In the genomic region with DNA sequence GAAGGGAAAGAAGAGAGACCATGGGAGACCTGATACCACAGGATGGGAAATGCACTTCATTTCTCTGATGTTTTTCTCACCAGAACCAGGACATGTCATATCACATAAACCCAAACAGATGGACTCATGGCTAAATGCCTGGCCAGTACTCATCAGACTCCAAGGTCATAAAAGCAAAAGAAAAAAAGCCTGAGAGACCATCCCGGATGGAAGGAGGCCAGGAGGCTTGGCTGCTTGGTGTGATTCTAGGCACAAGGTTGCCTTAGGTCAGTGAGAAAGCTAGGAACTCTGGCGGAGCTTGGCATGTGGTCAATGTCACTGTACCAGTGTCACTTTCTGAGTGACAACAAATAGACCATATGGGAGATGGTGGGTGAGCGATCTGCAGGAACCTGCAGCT, we compare ENCODE assay signal across 13 mouse cellular contexts. TPM values are rescaled to one million over a fixed set of nuclear protein-coding genes. Genes with fewer than 3 reads are reported as not detected.
A peak's percentile ranks its signal among the peaks of the same experiment; 100 is the strongest.
DNase-seq lines count a peak whose midpoint lies in the region; ATAC-seq and TF ChIP-seq lines count a peak whose summit lies in the region.
"Had no signal": no experiment of that assay in that cellular context is flagged by ENCODE, and none has a peak within 500 bp of the region (broad histone marks: within the 10 kb centered on the region; RNA-seq: fewer than 3 reads in every experiment).

No protein-coding gene starts in this region.

- no peak for ATAC-seq in heart, postnatal 0 days (ENCODE audit: insufficient read depth, low read depth)
- no peak for ATAC-seq in megakaryocyte, adult 5-6 weeks (ENCODE audit: poor library complexity, severe bottlenecking)

- no peaks in the 10 kb centered on the region for H3K27me3 ChIP-seq in heart, postnatal 0 days (ENCODE audit: control insufficient read depth, insufficient read depth, low read length)
- H3K27me3 ChIP-seq: limb, embryonic 15.5 days had no signal

- TF ChIP-seq EP300 in heart, postnatal 0 days (IDR thresholded peaks at IDR 0.05; ENCODE audit: low read depth) = no peak

- no peak for TF ChIP-seq POLR2A in lung, adult 2 months (IDR thresholded peaks at IDR 0.05; ENCODE audit: borderline replicate concordance, extremely low read depth, low read depth, low read length)

- no peak overlapping the region for H3K4me3 ChIP-seq in lung, adult 2 months (replicated peaks; ENCODE audit: extremely low read depth, low read depth, low read length)
- no peak overlapping the region for H3K4me3 ChIP-seq in heart, postnatal 0 days (ENCODE audit: low read depth, low read length)
- H3K4me3 ChIP-seq: layer of hippocampus, adult 2 months; limb, embryonic 15.5 days had no signal

- no peak overlapping the region for H3K27ac ChIP-seq in heart, postnatal 0 days (ENCODE audit: low read depth)
- H3K27ac ChIP-seq: layer of hippocampus, adult 2 months; limb, embryonic 15.5 days had no signal

- H3K36me3 ChIP-seq in heart, postnatal 0 days (replicated peaks; ENCODE audit: control insufficient read depth, insufficient read depth, low read length) = no peaks in the 10 kb centered on the region
- H3K36me3 ChIP-seq: limb, embryonic 15.5 days had no signal

- H3K9ac ChIP-seq in heart, postnatal 0 days (replicated peaks; ENCODE audit: low read depth, low read length) = no peak overlapping the region
- H3K9ac ChIP-seq: limb, embryonic 15.5 days had no signal

- no peak overlapping the region for H3K4me2 ChIP-seq in heart, postnatal 0 days (ENCODE audit: low read depth, low read length)
- H3K4me2 ChIP-seq: limb, embryonic 15.5 days had no signal

- no peaks in the 10 kb centered on the region for H3K4me1 ChIP-seq in lung, adult 2 months (ENCODE audit: control insufficient read depth, insufficient read depth, low read length)
- 0 out of 2 replicates have a peak, but pooled peaks cover 3% of the 10 kb centered on the region for H3K4me1 ChIP-seq in heart, postnatal 0 days (ENCODE audit: control insufficient read depth, insufficient read depth)
- H3K4me1 ChIP-seq: limb, embryonic 15.5 days had no signal

- H3K9me3 ChIP-seq in heart, postnatal 0 days (replicated peaks; ENCODE audit: control insufficient read depth, low read length) = no peaks in the 10 kb centered on the region
- H3K9me3 ChIP-seq: limb, embryonic 15.5 days had no signal

- no peak for TF ChIP-seq CTCF in lung, adult 2 months (IDR thresholded peaks at IDR 0.05; ENCODE audit: insufficient read depth, low read length)
- TF ChIP-seq CTCF in heart, postnatal 0 days (IDR thresholded peaks at IDR 0.05; ENCODE audit: low read depth) = no peak

- WGBS in lung, adult 2 months = 57% methylated on average over 3 of the region's 3 CpGs
- 43% methylated on average over 3 of the region's 3 CpGs for WGBS in heart, postnatal 0 days

- peak; percentile 18 for DNase-seq in cerebellum, adult 11-12 months
- DNase-seq in cerebellum, postnatal 36 days = no peak
- DNase-seq in lung, postnatal 14 days = peak; percentile 25
- DNase-seq in lung, adult 2 months = no peak
- peak; percentile 12 for DNase-seq in heart, postnatal 0 days (ENCODE audit: low spot score)
- DNase-seq in testis, postnatal 14 days (ENCODE audit: low spot score) = peak; percentile 35
- DNase-seq in B cell, adult 2 months = no peak

RNA-seq across cellular contexts. Expression of a gene that starts 9.1 kb away (rescaled TPM):
- 16.0 and 21.5 TPM in 2 replicates for polyA plus RNA-seq in lung, adult 2 months (2012; rRNA removed)
- total RNA-seq in heart, postnatal 0 days (2014; rRNA removed; ENCODE audit: low replicate concordance) = 10.1 and 12.6 TPM in 2 replicates
- 9.1 and 9.5 TPM in 2 replicates for polyA plus RNA-seq in heart, postnatal 0 days (2015; fragmentation: Nextera tagmentation; extraction: Ambion mirVana)
- total RNA-seq in megakaryocyte, adult 5-6 weeks (2015) = 7.3 and 8.7 TPM in 2 replicates
- total RNA-seq in megakaryocyte, adult 5-6 weeks (2017) = 4.2 and 5.0 TPM in 2 replicates

RNA-seq across cellular contexts. Expression of a gene that starts 29.1 kb away (rescaled TPM):
- polyA plus RNA-seq in lung, adult 2 months (2012; rRNA removed) = 935 TPM in 1 of 2 replicates, not detected in the other
- total RNA-seq in heart, postnatal 0 days (2014; rRNA removed; ENCODE audit: low replicate concordance) = not detected in 2 replicates
- polyA plus RNA-seq in heart, postnatal 0 days (2015; fragmentation: Nextera tagmentation; extraction: Ambion mirVana) = not detected in 2 replicates
- total RNA-seq in megakaryocyte, adult 5-6 weeks (2015) = not detected in 2 replicates
- not detected in 2 replicates for total RNA-seq in megakaryocyte, adult 5-6 weeks (2017)
- total RNA-seq: common myeloid progenitor, adult 5-6 weeks; layer of hippocampus, adult 2 months had no signal
- polyA plus RNA-seq: heart, embryonic 14.5 days; neural tube, embryonic 11.5 days had no signal

RNA-seq across cellular contexts. Expression of a gene that starts 44.5 kb away (rescaled TPM):
- 1.4 and 1.6 TPM in 2 replicates for polyA plus RNA-seq in lung, adult 2 months (2012; rRNA removed)
- 145 and 217 TPM in 2 replicates for total RNA-seq in heart, postnatal 0 days (2014; rRNA removed; ENCODE audit: low replicate concordance)
- 67.4 and 72.3 TPM in 2 replicates for polyA plus RNA-seq in heart, postnatal 0 days (2015; fragmentation: Nextera tagmentation; extraction: Ambion mirVana)
- not detected in 2 replicates for total RNA-seq in megakaryocyte, adult 5-6 weeks (2015)
- not detected in 2 replicates for total RNA-seq in megakaryocyte, adult 5-6 weeks (2017)
- total RNA-seq: common myeloid progenitor, adult 5-6 weeks had no signal

Comparison
In these comparisons a context has a peak if more than half of its experiments do, and no peak if none do; other contexts are left out.
1. DNase-seq: peak in cerebellum, adult 11-12 months (single experiment), lung, postnatal 14 days (single experiment), heart, postnatal 0 days (single experiment) and testis, postnatal 14 days (single experiment); none in cerebellum, postnatal 36 days (0 of 2), lung, adult 2 months (single experiment) and B cell, adult 2 months (0 of 2).
2. RNA of a gene that starts 44.5 kb away (total RNA-seq): 145 to 217 TPM in heart, postnatal 0 days; not detected in megakaryocyte, adult 5-6 weeks; every median in the first group is over 100 times any median in the second.